Mouse (Mus musculus) megakaryocyte, embryonic 14.5 days (primary cell): ENCODE measurements around the gene Otulin. TPM values are rescaled to one million over a fixed set of nuclear protein-coding genes. Genes with fewer than 3 reads are reported as not detected.

Experiments used
- H3K27me3 ChIP-seq: replicated peaks from 2 replicates; pipeline ENCODE3; 2012; ENCODE audit warnings: inconsistent platforms
- H3K36me3 ChIP-seq: replicated peaks from 2 replicates; pipeline ENCODE3; 2012; ENCODE audit warnings: low read length, inconsistent platforms, mixed read lengths
- H3K4me1 ChIP-seq: 2 replicates; pipeline ENCODE4 v1.6.1; 2012; ENCODE audit warnings: inconsistent platforms
- H3K4me3 ChIP-seq: replicated peaks from 2 replicates; pipeline ENCODE3; 2012; ENCODE audit warnings: moderate library complexity, mild to moderate bottlenecking, inconsistent platforms
- H3K9me3 ChIP-seq: 2 replicates; pipeline ENCODE4 v1.6.1; 2012; ENCODE audit warnings: inconsistent platforms
- FLI1 ChIP-seq: IDR thresholded peaks from 2 replicates; pipeline ENCODE4 v1.6.1; 2012; ENCODE audit warnings: low read length, inconsistent platforms, mixed read lengths
- GATA1 ChIP-seq: IDR thresholded peaks from 3 replicates; pipeline ENCODE4 v1.6.1; 2012; ENCODE audit warnings: mixed read lengths, low read length, inconsistent platforms, borderline replicate concordance
- polyA plus RNA-seq: library from polyadenylated mRNA; stranded (reverse); fragments of >175 nt; gene quantifications from 2 replicates; pipeline ENCODE4 v1.2.3, GENCODE M21; 2012; ENCODE audit warnings: low replicate concordance; ENCODE audit not compliant: insufficient read depth

The Otulin gene
- 6.2 and 25.7 TPM in 2 replicates for polyA plus RNA-seq

GRCm38 (mm10) chr15:27630601-27631383 lies at the start of gene Otulin:
Gene Otulin, minus strand, starts transcription at chr15:27630693.
- Histone ChIP-seq H3K4me1 (peaks cover 46% of the 10 kb centered on the region), H3K36me3 (peaks cover 31% of the 10 kb centered on the region), H3K27me3 (peaks cover 4% of the 10 kb centered on the region), H3K4me3 (peak within 1 kb of the TSS; percentile 95), H3K9me3 (no peaks in the 10 kb centered on the region)
- TF ChIP-seq GATA1 (no peak), FLI1 (no peak)

- TF ChIP-seq FLI1 (no peak), GATA1 (no peak)
- no peaks in the 10 kb centered on the region for H3K36me3 ChIP-seq
- peaks cover 41% of the 10 kb centered on the region for H3K27me3 ChIP-seq
- peaks cover 37% of the 10 kb centered on the region for H3K4me1 ChIP-seq
- H3K9me3 ChIP-seq = no peaks in the 10 kb centered on the region
- peak overlapping the region; percentile 62 for H3K4me3 ChIP-seq
Measured at GRCm38 (mm10) chr15:27678511-27678910, 48.0 kb upstream of the Otulin start.

DNA sequence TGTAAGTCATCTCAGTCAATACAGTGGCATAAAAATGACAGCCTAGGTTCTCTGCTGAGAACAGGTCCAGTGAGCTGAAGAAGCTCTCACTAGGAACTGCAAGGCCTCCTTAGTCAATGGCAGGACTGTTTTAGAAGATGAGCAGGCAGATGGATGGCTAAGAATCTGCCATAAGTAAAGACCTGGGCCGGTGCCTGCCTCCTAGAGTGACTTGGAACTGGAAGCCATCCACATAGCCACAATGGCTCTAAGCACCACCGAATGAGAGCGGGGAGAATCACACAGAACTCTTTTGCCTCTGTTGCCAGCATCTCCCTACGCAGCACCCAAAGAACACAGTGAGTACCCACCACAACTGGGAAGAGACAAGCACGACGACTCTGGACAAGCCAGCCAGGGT lies 47.3 kb upstream of the Otulin start:
- Histone ChIP-seq H3K9me3 (no peaks in the 10 kb centered on the region), H3K4me1 (peaks cover 44% of the 10 kb centered on the region), H3K36me3 (no peaks in the 10 kb centered on the region), H3K27me3 (peaks cover 43% of the 10 kb centered on the region), H3K4me3 (no peak overlapping the region)
- TF ChIP-seq FLI1 (no peak), GATA1 (no peak)

GRCm38 (mm10) chr15:27676211-27676610 lies 45.7 kb upstream of the Otulin start:
- H3K9me3 ChIP-seq = no peaks in the 10 kb centered on the region
- H3K4me3 ChIP-seq = peak overlapping the region; percentile 44
- peaks cover 53% of the 10 kb centered on the region for H3K4me1 ChIP-seq
- H3K36me3 ChIP-seq = no peaks in the 10 kb centered on the region
- H3K27me3 ChIP-seq = peaks cover 36% of the 10 kb centered on the region
- TF ChIP-seq GATA1 (no peak), FLI1 (no peak)

GRCm38 (mm10) chr15:27675122-27675521 lies 44.6 kb upstream of the Otulin start:
- Histone ChIP-seq H3K4me1 (peaks cover 53% of the 10 kb centered on the region), H3K36me3 (no peaks in the 10 kb centered on the region), H3K27me3 (peaks cover 26% of the 10 kb centered on the region), H3K4me3 (no peak overlapping the region), H3K9me3 (no peaks in the 10 kb centered on the region)
- TF ChIP-seq GATA1 (no peak), FLI1 (no peak)

DNA sequence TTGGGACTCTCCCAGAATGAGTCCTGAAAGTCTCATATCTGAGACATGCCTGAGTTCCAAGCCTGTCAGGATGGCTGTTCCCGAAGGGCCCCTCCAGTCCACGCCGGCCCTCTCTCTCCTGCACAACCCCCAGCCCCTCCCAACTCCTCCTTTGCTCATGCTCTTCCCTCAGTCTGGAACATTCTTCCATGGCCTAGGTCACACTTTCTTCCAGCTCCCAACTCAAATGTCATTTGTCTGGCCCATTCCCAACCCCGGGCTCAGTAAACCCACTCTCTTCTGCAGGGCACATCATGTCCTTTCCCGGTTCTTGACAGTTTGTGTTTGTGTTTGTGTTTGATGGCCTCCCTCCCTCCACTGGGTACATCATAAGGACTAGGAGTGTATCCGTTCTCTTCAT lies 43.5 kb upstream of the Otulin start:
- no peaks in the 10 kb centered on the region for H3K9me3 ChIP-seq
- H3K4me3 ChIP-seq = no peak overlapping the region
- peaks cover 21% of the 10 kb centered on the region for H3K27me3 ChIP-seq
- H3K4me1 ChIP-seq = peaks cover 60% of the 10 kb centered on the region
- H3K36me3 ChIP-seq = no peaks in the 10 kb centered on the region
- no peak for TF ChIP-seq GATA1

GRCm38 (mm10) chr15:27673151-27673550 lies 42.7 kb upstream of the Otulin start:
- TF ChIP-seq FLI1 (no peak), GATA1 (no peak)
- H3K27me3 ChIP-seq = peaks cover 18% of the 10 kb centered on the region
- H3K9me3 ChIP-seq = no peaks in the 10 kb centered on the region
- peaks cover 56% of the 10 kb centered on the region for H3K4me1 ChIP-seq
- no peak overlapping the region for H3K4me3 ChIP-seq
- H3K36me3 ChIP-seq = no peaks in the 10 kb centered on the region

DNA sequence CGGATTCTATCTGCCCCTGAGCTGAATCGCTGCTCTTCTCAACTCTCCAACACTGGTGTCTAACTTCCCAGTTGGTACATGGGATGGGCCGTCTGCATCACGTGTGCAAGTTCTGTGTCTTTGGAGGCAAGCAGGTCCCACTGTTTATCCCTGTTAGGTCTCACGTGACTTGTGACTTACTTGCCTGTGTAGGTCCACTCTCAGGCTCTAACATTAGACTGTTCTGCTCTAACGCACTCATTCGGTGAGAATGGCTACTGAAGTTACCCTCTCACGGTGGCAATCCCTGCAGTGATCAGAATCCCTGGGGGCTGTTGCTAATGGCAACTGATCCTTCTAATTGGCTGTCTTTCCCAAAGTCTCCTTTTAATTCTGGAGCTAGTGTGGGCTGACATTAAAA lies 41.8 kb upstream of the Otulin start:
- peaks cover 15% of the 10 kb centered on the region for H3K27me3 ChIP-seq
- H3K36me3 ChIP-seq = no peaks in the 10 kb centered on the region
- no peaks in the 10 kb centered on the region for H3K9me3 ChIP-seq
- H3K4me3 ChIP-seq = no peak overlapping the region
- TF ChIP-seq FLI1 (no peak), GATA1 (no peak)
- peaks cover 64% of the 10 kb centered on the region for H3K4me1 ChIP-seq

GRCm38 (mm10) chr15:27671612-27672245 lies 41.2 kb upstream of the Otulin start:
- peak overlapping the region; percentile 47 for H3K4me3 ChIP-seq
- peaks cover 69% of the 10 kb centered on the region for H3K4me1 ChIP-seq
- no peaks in the 10 kb centered on the region for H3K9me3 ChIP-seq
- TF ChIP-seq FLI1 (no peak), GATA1 (no peak)
- no peaks in the 10 kb centered on the region for H3K36me3 ChIP-seq
- peaks cover 13% of the 10 kb centered on the region for H3K27me3 ChIP-seq

- TF ChIP-seq GATA1 = no peak
- no peak for TF ChIP-seq FLI1
- peaks cover 66% of the 10 kb centered on the region for H3K4me1 ChIP-seq
- peaks cover 8% of the 10 kb centered on the region for H3K27me3 ChIP-seq
- no peaks in the 10 kb centered on the region for H3K36me3 ChIP-seq
- H3K4me3 ChIP-seq = no peak overlapping the region
- no peaks in the 10 kb centered on the region for H3K9me3 ChIP-seq
Measured at GRCm38 (mm10) chr15:27670708-27671107, 40.2 kb upstream of the Otulin start.
